Comparison of ENCODE assay signal across 8 mouse cellular contexts in genomic region chr2:160739647-160740356, GRCm38 (mm10). TPM values are rescaled to one million over a fixed set of nuclear protein-coding genes. Genes with fewer than 3 reads are reported as not detected.
A peak's percentile ranks its signal among the peaks of the same experiment; 100 is the strongest.
DNase-seq lines count a peak whose midpoint lies in the region; ATAC-seq lines count a peak whose summit lies in the region.
"Had no signal": no experiment of that assay in that cellular context is flagged by ENCODE, and none has a peak within 500 bp of the region (broad histone marks: within the 10 kb centered on the region; RNA-seq: fewer than 3 reads in every experiment).

No protein-coding gene starts in this region.

- no peaks in the 10 kb centered on the region for H3K27me3 ChIP-seq in hindbrain, embryonic 10.5 days (ENCODE audit: insufficient read depth, poor library complexity, severe bottlenecking)
- H3K27me3 ChIP-seq: Patski had no signal

- 57% methylated on average over 2 of the region's 2 CpGs for WGBS in hindbrain, embryonic 10.5 days

- H3K9me3 ChIP-seq in hindbrain, embryonic 10.5 days = no peaks in the 10 kb centered on the region

- H3K4me3 ChIP-seq in hindbrain, embryonic 10.5 days = no peak overlapping the region

- H3K36me3 ChIP-seq in hindbrain, embryonic 10.5 days = peaks cover 83% of the 10 kb centered on the region

- no peak for ATAC-seq in granulocyte monocyte progenitor cell, adult 5-6 weeks (replicated peaks; ENCODE audit: poor library complexity, severe bottlenecking)
- ATAC-seq: Patski had no signal

- peak overlapping the region; percentile 26; the same call in 1 of the 2 replicates for H3K27ac ChIP-seq in hindbrain, embryonic 10.5 days

- peaks cover 61% of the 10 kb centered on the region for H3K4me1 ChIP-seq in hindbrain, embryonic 10.5 days (replicated peaks)

- DNase-seq in kidney, adult 11 months = peak; percentile 49
- no peak for DNase-seq in kidney, adult 18-20 months
- DNase-seq in ZHBTc4 (ENCODE audit: low read depth, low spot score) = peak; percentile 54
- no peak for DNase-seq in hindbrain, embryonic 10.5 days (ENCODE audit: low spot score)
- DNase-seq in kidney, postnatal 14 days = peak; percentile 52
- DNase-seq in spleen, postnatal 14 days (ENCODE audit: low spot score in 2 of 2) = no peak

RNA-seq across cellular contexts. Expression of gene Plcg1, which starts 8.7 kb away (rescaled TPM):
- polyA plus RNA-seq in hindbrain, embryonic 10.5 days (2016; fragmentation: Nextera tagmentation; extraction: Ambion mirVana) = 65.1 and 78.0 TPM in 2 replicates
- total RNA-seq in granulocyte monocyte progenitor cell, adult 5-6 weeks (2014; fragmentation: Nextera tagmentation) = 22.9 and 27.0 TPM in 2 replicates
- 16.5 and 17.8 TPM in 2 replicates for total RNA-seq in granulocyte monocyte progenitor cell, adult 5-6 weeks (2017)

Comparison
In these comparisons a context has a peak if more than half of its experiments do, and no peak if none do; other contexts are left out.
1. DNase-seq: peak in kidney, adult 11 months (single experiment), ZHBTc4 (single experiment) and kidney, postnatal 14 days (single experiment); none in kidney, adult 18-20 months (single experiment), hindbrain, embryonic 10.5 days (single experiment) and spleen, postnatal 14 days (0 of 2).